Mouse (Mus musculus): ENCODE data around the gene Tnfaip1.
A peak's percentile ranks its signal among the peaks of the same experiment; 100 is the strongest.
"Not testable (repeated sequence)": the region's sequence is repeated elsewhere in the genome, so short reads cannot be mapped to it uniquely, and the experiment has no call there.

Gene Tnfaip1

DNA sequence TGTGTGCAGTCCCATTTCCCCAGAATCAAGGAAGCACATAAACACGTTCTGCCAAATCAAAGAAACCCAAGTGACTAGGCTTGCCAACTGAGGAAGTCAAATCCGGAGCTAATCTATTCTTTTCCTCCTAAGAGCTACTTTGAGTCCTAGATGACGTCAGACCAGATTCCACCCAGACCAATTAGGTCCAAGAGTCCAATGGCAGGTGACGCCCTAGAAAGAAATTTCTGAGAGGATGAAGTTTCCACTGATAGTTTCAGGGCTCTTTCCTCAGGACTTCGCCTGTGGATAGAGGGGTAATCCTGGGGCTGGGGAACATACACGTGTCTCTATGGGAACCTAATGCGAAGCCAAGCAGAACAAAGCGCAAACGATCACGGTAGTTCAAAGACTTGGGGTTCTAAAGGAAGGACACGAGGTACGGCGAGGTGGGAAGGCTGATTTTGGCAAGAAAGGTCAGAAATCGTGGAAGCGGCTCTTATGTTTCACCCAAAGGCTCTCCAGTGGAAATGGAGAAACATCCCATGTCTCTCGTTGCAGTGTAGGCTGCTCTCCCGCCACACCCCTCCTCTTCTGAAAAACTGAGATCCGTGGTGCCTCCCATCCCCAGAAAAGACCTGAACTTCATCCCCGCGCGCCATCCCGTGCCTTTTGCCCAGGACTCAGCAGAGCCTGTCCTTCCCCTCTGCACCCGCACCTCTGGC is 604 bp downstream of the Tnfaip1 start:
- DNase-seq: no peak

DNA sequence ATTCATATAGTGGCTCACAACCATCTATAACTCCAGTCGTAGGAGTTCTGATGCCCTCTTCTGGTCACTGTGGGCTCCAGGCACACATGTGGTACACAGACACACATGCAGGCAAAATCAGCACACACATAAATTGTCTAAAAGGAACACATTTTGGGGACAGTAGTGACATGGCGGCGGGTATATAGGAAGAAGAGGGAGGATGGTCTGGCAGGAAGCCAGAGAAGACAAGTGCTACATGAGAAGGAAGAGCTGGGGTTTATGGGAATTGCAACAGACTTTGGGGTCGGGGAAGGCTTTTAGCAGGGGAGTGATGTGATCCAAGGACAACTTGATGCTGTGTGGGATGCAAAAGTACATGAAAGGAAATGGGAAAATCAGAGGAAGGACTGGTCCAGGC is 1.6 kb downstream of the Tnfaip1 start:
- no peak for DNase-seq

DNA sequence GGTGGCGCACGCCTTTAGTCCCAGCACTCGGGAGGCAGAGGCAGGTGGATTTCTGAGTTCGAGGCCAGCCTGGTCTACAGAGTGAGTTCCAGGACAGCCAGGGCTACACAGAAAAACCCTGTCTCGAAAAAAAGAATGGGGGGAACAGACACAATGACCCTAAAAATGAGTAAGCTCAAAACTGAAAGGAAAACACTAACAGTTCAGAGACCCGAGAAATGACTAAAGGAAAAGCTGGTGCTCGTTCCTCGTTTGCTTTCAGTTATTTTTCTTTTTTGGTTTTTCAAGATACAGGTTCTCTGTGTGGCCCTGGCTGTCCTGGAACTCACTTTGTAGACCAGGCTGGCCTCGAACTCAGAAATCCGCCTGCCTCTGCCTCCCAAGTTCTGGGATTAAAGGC is 4.6 kb downstream of the Tnfaip1 start:
- not testable (repeated sequence) for DNase-seq

DNA sequence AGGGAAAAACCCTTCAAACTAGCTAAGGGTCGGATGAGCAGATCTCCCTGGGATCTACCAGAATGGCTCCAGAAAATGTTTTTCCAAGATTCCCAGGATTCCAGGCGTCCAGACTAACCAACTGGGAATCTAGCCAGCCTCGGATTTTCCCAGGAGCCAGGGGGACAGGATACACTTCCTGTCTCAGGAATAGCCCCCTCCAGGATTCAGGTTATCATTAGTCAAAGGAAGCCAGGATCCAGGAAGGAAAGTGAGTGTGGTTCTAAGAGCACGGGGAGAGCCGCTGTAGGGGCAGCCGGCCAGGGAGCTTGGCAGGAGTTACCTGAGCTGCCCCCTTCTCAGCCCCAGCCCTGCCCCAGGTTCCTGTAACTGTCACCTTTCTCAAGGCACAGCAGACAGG is 5.1 kb downstream of the Tnfaip1 start:
- no peak for DNase-seq

DNA sequence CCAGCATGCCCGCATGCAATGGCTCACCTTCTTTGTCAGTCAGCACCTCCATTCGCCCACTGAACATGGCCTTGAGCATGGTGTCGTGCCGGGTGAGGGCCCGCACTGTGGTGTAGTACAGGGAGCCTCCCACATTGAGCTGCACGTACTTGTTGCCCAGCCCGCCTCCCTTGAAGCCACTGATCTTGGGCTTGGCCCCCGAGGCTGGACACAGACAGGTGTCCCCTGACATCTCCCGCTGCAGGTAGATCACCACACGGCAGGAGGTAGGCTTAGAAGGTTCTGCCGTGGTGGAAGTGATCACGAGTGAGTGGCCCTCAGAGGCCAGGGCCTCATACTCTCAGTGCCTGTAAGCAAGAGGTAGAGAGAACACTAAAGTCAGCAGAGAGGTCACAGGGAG is 6.1 kb downstream of the Tnfaip1 start:
- DNase-seq: no peak

DNA sequence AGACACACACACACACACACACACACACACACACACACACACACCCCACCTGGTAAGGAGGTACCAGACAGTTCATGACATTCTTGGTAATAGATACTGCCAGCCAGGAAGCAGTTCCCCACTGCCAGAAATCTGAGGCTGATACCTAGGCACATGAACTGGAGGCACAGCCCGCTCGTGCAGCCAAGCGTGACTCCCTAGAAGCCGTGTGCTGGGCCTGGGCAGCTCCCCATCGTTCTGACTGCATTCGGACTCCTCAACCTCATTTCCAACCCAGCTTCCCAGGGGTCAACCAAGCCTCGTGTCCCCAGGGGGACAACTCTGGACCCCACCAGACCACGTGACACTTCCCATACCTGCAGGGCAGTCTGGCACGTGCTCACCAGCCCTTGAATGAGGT is 7.4 kb downstream of the Tnfaip1 start:
- no peak for DNase-seq

DNA sequence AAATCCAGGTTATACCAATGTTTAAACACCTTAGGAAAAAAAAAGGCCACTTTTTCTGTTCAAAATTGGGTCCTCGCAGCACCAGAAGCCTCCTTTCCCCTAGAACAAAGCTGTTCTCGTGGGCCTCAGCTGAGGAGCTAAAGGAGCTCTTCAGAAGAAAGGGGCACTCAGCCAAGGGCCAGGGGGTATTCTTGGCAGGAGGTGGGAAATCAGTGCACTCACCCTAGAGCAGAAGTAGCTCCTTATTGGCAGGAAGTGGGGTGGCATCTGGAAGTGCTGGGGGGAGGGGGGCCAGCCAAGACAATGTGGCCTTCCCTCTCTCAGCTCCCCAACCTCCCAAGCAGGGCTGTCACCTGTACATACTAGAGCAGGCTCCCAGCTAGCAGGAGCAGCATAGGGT is 11.3 kb downstream of the Tnfaip1 start:
- no peak for DNase-seq

DNA sequence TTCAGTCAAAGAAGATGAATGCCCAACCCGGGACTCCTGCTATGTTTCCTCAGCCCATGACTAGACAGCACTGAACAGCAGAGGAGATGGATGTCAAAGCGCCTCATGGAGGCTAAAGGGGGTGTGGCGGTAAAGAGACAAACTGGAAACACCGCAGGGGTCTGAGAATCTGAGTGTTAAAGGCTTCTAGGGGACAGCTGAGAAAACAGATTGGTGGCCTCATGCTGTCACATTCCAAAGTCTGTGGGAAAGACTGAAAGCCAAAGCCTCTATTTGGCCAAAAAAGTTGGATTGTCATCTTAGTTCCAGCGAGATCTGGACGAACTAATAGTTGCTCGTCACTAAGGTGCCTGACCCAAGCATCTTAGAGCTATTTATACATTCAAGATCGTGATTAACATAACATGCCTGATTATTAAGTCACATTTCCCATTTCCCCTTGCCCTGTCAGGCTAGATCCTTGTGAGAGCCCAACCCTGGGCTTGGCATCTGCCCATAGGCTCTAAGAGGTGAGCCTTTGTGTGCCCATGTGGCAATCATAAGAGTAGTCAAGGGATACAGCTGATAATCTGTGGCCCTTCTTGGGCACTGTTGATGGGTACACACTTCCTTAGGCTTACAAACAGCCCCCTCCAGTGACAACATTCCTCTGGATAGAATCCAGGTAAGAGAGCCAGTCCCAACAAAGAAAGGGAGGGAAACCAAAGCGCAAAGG is 12.7 kb downstream of the Tnfaip1 start:
- no peak for DNase-seq

DNA sequence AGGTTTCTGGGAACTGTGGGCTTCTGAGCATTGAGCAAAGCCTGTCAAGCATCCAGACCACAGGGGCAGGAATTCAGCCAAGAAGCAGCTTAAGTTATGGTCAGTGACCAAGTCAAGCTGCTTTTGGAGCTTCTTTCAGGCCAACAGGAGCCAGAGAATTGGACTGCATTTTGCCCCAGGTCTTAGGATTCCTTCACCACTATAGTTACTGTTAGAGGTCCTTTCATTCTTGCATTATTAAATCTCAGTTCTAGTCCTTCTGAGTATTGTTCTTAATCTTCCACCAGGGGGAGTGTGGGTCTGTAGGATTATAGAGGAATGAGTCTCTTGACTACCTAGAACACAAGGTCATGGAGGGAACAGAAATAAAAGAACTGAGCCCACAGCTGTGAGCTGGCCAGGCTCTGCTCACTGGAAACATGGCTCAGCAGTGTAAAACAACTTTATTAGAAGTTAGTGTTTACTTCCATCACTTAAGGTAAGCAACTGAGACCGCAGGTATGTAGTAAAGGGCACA is 13.6 kb downstream of the Tnfaip1 start:
- no peak for DNase-seq

DNA sequence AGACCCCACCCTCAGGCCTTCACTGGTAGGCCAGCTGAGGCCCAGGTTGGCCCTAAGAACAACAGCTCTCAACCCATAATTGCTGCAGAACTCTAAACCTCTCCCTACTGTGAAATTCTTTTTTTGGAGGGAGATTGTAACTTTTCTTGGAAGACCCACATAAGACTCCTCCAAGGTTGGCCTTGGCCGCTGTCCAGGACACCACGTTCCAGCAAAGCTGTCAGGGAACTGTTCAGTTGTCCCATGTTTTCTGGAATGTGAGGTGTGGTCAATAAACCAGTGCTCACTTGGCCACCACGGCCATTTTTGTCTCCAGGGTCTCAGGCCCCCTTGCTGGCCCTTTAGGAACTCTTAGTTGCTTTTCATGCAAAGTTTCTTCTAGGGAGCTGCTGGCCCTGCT is 14.3 kb downstream of the Tnfaip1 start:
- no peak for DNase-seq

DNA sequence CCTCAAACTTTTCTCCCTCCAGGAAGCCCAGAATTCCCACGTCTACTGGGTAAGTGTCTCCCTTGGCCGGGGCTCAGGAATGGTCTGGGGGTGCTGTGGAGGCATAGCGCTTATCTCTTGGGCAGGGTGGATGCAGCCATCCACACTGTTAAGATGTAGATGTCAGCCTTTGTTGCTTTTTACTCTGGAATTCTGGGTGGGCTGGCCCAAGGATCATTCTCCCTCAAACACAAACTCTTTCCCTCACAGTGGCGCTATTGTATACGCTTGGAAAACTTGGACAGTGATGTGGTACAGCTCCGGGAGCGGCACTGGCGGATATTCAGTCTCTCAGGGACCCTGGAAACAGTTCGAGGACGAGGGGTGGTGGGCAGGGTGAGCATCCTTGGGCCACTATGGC is 17.2 kb downstream of the Tnfaip1 start:
- no peak for DNase-seq

DNA sequence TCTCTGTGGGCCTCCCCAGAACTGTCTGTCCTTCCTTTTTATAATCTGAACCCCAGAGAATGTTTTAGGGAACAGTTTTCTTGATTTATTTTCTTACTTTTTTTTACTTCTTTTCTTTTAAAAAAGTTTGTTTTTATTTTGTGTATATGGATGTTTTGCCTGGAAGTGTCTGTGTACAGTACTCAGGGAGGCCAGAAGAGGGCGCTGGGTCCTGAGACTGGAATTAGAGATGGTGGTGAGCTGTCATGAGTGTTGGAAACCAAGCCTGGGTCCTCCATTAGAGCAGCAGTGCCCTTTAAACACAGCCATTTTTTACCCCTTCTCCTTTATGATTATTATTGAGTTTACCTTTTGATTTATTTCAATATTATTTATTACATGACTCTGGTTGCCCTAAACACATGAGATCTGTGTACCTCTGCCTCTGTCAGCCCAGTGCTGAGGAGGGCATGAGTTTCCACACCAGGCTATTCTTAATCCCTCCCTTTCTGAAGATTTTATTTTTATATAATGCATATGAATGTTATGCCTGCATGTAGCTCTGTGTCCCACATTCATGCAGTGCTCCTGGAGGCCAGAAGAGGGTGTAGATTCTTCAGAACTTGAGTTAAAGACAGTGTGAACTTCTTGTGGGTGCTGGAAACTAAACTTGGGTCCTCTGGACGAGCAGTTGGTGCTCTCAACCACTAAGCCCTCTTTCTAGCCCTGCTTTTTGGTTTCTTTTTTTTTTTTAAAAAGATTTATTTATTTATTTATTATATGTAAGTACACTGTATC is 20.4 kb downstream of the Tnfaip1 start:
- no peak for DNase-seq

DNA sequence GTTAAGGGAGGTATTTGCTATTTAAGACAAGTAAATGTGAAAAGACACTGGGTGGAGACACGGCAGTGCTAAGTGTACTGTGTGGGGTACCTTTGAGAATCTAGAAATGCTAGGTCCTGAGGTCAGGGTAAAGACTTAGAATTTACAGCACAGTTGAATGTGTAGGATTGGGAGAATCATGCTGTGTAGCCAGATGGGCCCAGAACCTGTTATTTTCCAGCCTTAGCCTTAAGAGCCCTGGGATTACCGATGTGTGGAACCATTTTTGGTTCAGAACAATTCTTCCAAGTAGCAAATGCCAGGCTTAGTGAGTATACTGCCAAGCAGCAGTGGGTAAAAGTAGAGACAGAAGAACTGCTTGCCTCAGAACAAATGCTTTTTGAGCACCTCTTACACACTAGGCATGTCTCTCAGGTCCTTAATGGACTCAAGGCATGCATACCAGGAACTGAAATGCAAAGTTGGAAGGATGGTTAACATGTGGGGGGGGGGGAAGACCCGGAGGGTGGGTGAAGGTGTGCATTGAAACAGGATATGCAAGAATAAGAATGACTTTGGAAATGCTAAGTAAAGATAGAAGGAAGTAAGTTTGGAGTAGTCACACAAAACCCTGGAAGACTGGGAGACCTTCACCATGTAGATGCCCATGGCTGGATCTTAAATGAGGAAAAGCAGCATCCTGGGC is 22.9 kb downstream of the Tnfaip1 start:
- no peak for DNase-seq

DNA sequence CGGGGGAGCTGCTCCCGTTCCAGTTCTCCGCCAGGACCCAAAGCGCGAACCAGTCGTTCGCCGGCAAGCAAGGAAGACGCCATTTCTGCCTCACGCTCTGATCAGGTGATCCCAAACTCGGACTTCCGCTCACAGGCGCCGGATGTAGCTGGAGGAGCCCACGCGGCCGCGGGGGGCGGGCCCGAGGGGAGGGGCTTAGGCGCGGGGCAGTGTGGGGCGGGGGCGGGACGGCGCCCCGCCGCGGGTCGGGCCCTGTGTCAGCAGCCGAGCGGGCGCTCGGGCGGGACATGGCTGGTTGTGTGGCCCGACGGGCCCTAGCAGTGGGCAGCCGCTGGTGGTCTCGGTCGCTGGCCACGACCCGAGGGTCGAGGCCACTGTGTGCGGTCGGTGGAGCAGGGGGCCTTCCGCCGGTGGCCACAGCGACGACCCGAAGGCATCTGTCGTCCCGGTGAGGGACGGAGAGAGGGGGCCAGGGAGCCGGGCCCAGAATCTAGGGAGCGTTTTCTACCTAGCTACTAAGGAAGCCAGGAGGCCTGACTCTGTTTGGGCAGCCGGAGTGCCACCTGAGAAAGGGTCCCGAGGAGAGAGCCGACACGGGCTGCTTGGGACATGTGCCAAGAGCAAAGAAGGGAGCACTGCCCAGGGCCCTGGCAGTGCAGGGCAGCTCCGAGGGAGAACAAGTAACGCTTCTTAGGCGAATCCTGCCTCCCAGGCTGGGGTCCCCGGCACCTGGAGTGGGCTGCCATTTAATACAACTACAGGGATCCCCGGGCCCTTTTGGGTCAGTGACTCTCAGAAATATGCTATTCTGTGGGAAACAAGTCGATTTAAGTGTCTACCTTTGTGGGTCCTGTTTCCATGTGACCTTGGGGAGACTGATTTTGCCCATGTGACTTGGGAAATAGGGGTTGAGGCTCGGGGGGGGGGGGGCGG is 23.8 kb downstream of the Tnfaip1 start, which contains the start of the genes Tmem199 and Poldip2:
Tmem199 (minus strand) TSS at position 148 of the 933 bp plus-strand sequence.
Poldip2 (plus strand) TSS at position 169 of the 933 bp plus-strand sequence.
- peak; percentile 82 for DNase-seq

DNA sequence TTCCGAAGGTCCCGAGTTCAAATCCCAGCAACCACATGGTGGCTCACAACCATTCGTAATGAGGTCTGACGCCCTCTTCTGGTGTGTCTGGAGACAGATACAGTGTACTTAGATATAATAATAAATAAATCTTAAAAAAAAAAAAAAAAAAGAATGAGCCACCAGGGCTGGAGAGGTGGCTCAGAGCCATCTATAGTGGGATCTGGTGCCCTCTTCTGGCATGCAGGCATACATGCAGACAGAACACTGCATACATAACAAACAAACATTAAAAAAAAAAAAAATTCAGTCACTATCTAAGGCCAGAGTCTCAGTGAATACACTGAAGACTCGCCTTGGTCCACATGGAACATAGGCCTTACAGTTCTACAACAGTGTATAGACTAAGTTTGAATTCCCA is 27.0 kb downstream of the Tnfaip1 start:
- no peak for DNase-seq

DNA sequence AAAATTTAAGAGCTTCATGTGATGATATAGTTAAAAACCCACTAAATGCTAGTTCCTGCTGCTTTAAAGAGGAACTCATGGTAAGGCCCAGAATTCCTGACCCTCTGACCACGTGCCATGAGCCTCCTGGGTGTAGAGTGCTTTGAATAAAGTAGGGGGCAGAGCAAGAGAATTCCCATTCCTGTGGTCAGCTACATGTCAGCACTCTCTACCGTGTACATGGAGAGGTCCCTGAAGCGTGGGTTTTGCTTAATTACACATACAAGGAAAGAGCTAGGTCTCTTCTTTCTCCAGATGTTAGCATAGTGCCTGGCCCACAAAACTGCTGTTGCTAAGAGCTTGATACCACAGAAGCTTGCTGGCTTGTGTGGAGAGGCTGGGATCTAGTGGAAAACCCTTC is 30.7 kb downstream of the Tnfaip1 start:
- DNase-seq: no peak

DNA sequence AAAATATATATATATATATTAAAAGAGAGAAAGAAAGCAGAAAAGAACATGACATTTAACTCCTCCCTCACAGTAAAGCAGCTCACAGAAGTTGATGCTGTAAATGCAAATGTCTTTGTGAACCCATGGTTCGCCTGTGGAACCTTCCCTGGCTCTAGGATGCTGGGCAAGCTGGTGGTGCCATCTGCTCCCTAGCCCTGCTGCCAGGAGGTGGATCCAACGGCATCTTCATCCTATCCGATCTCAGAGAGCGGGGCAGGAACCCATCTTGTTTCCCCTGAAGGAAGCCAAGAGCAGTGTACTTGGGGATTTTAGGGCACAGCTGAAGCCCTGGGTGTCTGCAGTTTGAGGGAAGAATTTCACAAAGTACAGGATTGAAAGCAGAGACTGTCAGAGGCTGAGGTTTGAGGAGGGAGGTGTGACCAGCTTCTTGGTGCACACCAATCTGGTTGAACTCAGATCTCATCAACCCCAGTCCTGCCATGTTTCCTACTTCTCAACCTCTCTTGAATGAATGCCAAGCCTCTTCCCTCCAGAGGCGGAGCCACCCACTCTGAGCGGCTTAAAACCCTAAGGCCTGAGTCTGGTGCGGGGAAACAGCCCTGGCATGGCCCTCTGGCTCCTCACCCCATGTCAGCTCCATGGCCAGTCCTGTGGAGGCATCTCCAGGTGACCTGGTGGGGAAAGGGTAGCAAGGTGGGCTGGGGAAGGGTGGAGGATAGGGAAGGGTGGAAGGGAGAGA is 33.1 kb downstream of the Tnfaip1 start, which contains the start of gene Sebox:
Sebox (plus strand) TSS at position 539 of the 742 bp plus-strand sequence.
- peak; percentile 85 for DNase-seq

DNA sequence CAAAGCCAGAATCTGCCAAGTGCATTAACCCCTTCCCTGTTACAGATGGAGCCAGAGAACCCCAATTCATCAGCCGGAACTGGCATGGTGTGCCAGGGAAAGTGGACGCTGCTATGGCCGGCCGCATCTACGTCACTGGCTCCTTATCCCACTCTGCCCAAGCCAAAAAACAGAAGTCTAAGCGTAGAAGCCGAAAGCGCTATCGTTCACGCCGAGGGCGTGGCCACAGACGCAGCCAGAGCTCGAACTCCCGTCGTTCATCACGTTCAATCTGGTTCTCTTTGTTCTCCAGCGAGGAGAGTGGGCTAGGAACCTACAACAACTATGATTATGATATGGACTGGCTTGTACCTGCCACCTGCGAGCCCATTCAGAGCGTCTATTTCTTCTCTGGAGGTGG is 34.6 kb downstream of the Tnfaip1 start:
- DNase-seq: no peak

DNA sequence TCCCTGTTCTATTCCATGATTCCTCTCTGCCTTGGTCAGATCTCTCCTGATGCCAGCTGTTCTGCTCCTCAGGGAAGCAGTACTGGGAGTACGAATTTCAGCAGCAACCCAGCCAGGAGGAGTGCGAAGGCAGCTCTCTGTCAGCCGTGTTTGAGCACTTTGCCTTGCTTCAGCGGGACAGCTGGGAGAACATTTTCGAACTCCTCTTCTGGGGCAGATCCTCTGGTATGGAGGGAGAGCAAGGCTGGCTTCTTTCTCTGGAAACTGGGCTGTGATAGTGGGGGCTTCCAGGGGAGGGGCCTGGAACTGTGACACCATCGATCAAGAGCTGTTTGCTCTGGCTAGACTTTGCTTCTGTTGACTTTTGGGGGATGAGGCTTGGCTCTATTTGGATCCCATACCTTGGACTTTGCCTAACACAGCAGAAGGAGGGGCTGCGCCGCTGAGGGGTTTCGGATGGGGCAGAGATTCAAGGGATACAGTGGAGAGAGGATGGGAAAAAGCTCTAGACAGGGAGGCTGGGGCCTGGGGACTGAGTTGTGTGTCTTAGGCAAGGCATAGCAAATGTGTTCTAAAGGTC is 35.4 kb downstream of the Tnfaip1 start:
- no peak for DNase-seq

DNA sequence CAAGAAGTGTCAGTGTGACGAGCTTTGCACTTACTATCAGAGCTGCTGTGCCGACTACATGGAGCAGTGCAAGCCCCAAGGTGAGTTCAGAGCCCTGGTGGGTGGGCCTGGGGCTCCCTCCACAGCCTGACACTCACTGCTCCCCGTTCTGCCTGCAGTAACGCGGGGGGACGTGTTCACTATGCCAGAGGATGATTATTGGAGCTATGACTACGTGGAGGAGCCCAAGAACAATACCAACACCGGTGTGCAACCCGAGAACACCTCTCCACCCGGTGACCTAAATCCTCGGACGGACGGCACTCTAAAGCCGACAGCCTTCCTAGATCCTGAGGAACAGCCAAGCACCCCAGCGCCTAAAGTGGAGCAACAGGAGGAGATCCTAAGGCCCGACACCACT is 36.6 kb downstream of the Tnfaip1 start:
- no peak for DNase-seq

DNA sequence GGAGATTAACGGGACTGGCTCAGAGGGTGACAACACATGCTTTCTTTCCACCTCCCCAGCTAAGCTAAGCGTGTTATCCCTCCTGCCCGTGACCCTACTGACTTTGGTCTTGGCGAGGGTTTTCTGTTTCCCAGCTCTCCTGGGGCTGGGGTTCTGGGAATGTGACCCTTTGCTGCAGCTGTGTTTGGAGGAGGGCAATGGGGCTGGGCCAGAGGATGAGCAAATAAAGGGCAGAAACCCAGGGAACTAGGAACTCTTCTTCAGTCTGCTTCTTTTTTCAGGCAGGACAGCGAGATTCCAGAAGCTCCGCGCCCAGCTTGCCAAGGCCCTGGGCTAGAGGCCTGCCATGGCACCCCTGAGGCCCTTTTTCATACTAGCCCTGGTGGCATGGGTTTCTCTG is 37.1 kb downstream of the Tnfaip1 start, which contains the start of gene Vtn:
Vtn (plus strand) TSS at position 88 of the 400 bp plus-strand sequence.
- no peak for DNase-seq
